Mouse (Mus musculus) neural tube, embryonic 12.5 days (tissue): ENCODE measurements around the gene Hoxc8. TPM values are rescaled to one million over a fixed set of nuclear protein-coding genes. Genes with fewer than 3 reads are reported as not detected.
A peak's percentile ranks its signal among the peaks of the same experiment; 100 is the strongest.

Source experiments
- microRNA counts: library from miRNA; unstranded; fragments of <30 nt; microRNA quantifications from one replicate; lab custom pipeline; 2017
- microRNA-seq: library from miRNA; unstranded; fragments of <30 nt; microRNA quantifications from one replicate; pipeline ENCODE4, GENCODE M21; 2017
- polyA plus RNA-seq: library from polyadenylated mRNA; unstranded; fragments of >200 nt; fragmentation: Nextera tagmentation; extraction: Ambion mirVana; gene quantifications from 2 replicates; pipeline ENCODE4 v1.2.1, GENCODE M21; 2016

Gene Hoxc8
- polyA plus RNA-seq, 1 experiment from 2014 or later = 65.6 TPM

MicroRNA genes within 50 kb of the gene (microRNA counts, 519-probe panel; counts per million panel counts)
- 4,312 counts per million, percentile 78 among the panel's probes with 10 or more counts for microRNA mmu-miR-615-3p (lab: Ali Mortazavi, UCI)
- 342 counts per million, percentile 67 among the panel's probes with 10 or more counts for microRNA mmu-miR-615-5p (lab: Ali Mortazavi, UCI)

Small RNA genes within 50 kb of the gene (microRNA-seq; reads per million reads assigned to microRNA genes)
- gene Mir196a-2 (1,976 reads per million, percentile 84 among the genes with 10 or more reads in this experiment), gene Mir615 (18,044 reads per million, percentile 97 among the genes with 10 or more reads in this experiment)

Other genes starting within 250 kb of the Hoxc8 start
- gene Hoxc13, start 69.5 kb upstream of the Hoxc8 start, polyA plus RNA-seq = 6.5 and 17.7 TPM in 2 replicates
- gene Hoxc12, start 53.9 kb upstream of the Hoxc8 start, polyA plus RNA-seq = 8.1 and 14.2 TPM in 2 replicates
- gene Hoxc11, start 36.2 kb upstream of the Hoxc8 start, polyA plus RNA-seq = 4.3 and 5.7 TPM in 2 replicates
- 62.1 and 77.3 TPM in 2 replicates for gene Hoxc10, start 23.8 kb upstream of the Hoxc8 start, polyA plus RNA-seq
- 32.1 and 35.5 TPM in 2 replicates for gene Hoxc5, start 23.2 kb upstream of the Hoxc8 start, polyA plus RNA-seq
- gene Hoxc9, start 14.2 kb upstream of the Hoxc8 start, polyA plus RNA-seq = 45.2 and 47.4 TPM in 2 replicates
- gene Hoxc6, start 7.7 kb downstream of the Hoxc8 start, polyA plus RNA-seq = 68.8 and 77.1 TPM in 2 replicates
- 69.5 and 77.4 TPM in 2 replicates for gene Hoxc4, start 28.3 kb downstream of the Hoxc8 start, polyA plus RNA-seq
- 66.6 and 68.0 TPM in 2 replicates for gene Smug1, start 176.5 kb downstream of the Hoxc8 start, polyA plus RNA-seq
- gene Cbx5, start 249.2 kb downstream of the Hoxc8 start, polyA plus RNA-seq = 149 and 157 TPM in 2 replicates
- 1,154 and 1,199 TPM in 2 replicates for gene Hnrnpa1, start 249.8 kb downstream of the Hoxc8 start, polyA plus RNA-seq